Mouse (Mus musculus) lung, adult 18-20 months (tissue): Measurements from ENCODE around the gene Pdpr.
"Not testable (repeated sequence)": the region's sequence is repeated elsewhere in the genome, so short reads cannot be mapped to it uniquely, and the experiment has no call there.

Experiments
- DNase-seq, 2 experiments: peaks; one replicate each; pipeline ENCODE4 v3.0.0; 2022; ENCODE audit warnings: mixed read lengths in 2 of 2

Gene Pdpr

GRCm38 (mm10) chr8:111091706-111092105, 2.7 kb upstream of the Pdpr start:
- no peak for DNase-seq

GRCm38 (mm10) chr8:111092326-111092725, 2.1 kb upstream of the Pdpr start, which contains the start of gene Clec18a:
Clec18a (minus strand) TSS chr8:111092426.
- not testable (repeated sequence) for DNase-seq

DNA sequence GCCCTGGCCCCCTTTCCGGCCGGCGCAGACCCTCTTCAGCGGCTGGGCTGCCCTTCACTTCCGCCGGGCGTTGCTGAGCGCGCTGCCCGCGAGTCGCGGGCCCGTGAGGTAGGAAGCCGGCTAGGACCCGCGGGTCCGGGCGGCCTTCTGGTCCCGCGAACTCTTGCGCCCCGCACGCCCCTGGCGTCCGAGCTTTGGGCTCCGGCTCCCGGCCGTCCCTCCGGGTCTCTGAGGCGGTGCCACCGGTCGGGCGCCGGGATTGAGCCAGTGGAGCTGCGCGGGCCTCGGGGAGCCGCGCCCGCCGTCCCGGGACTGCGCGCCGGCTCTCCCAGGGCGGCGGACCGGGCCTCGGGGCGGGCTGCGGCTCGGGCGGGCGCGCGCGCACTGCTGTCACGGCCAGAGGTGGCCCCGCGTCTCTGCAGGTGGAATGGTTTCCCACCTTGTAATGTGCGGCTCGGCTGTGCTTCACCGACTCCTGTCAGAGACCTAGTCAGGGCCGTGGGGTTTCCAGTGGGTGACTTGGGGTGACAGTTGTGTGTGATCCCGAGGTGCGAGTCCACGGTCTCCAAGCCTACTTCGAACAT, 381 bp downstream of the Pdpr start:
- peak in 1 of 2 experiments; percentile 8 for DNase-seq

DNA sequence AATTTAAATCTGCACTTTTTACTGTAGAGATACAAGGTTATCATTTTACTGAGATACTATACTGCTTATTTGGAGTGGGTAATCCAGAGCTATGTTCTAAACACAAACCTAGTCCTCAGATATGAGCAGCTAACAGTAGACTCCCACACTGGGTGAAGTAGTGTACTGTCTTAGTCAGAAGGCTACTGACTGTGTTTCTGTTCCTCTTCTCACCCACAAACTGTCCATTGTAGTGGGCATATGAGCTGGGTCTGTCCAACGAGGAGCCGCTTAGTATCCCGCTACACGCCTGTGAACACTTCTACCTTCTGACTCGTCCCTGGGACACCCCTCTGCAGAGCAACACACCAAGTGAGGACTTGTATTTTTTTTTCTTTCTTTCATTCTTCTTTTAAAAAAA, 20.5 kb downstream of the Pdpr start:
- no peak for DNase-seq

DNA sequence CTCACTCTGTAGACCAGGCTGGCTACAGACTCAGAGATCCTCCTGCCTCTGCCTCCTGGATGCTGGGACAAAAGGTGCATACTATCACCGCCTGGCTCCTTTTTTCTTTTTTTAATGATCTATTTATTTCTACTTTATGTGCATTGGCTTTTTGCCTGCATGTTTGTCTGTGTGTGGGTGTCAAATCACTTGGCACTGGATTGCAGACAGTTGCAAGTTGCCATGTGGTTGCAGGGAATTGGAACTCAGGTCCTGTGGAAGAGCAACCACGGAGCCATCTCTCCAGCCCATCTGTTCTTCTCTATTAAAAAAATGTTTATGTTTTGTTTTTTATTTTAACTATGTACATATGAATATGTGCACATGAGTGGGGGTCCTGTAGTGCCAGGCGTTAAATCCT, 25.1 kb downstream of the Pdpr start:
- DNase-seq: no peak

GRCm38 (mm10) chr8:111130756-111131155, 36.3 kb downstream of the Pdpr start:
- DNase-seq: peak; percentile 14 to 46

DNA sequence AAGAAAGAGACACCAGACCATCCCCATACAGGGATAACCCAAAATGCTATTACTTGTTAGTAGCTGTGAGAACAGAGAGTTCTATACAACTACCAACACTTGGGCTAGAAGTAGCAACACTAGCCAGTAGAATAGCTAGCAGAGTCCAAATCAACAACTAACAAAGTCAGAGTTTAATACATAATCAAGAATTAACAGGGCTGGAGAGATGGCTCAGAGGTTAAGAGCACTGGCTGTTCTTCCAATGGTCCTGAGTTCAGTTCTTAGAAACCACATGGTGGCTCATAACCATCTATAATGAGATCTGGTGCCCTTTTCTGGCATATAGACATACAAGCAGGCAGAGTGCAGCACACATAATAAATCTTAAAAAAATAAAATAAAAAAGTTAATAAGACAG, 48.1 kb downstream of the Pdpr start:
- no peak for DNase-seq

DNA sequence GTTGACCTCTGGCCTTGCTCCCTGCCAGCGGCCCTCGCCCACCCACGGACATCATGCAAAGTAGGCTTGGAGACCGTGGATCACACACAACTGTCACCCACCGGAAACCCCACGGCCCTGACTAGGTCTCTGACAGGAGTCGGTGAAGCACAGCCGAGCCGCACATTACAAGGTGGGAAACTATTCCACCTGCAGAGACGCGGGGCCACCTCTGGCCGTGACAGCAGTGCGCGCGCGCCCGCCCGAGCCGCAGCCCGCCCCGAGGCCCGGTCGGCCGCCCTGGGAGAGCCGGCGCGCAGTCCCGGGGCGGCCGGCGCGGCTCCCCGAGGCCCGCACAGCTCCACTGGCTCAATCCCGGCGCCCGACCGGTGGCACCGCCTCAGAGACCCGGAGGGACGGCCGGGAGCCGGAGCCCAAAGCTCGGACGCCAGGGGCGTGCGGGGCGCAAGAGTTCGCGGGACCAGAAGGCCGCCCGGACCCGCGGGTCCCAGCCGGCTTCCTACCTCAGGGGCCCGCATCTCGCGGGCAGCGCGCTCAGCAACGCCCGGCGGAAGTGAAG, 50.5 kb downstream of the Pdpr start:
- peak; percentile 3 to 16 for DNase-seq

DNA sequence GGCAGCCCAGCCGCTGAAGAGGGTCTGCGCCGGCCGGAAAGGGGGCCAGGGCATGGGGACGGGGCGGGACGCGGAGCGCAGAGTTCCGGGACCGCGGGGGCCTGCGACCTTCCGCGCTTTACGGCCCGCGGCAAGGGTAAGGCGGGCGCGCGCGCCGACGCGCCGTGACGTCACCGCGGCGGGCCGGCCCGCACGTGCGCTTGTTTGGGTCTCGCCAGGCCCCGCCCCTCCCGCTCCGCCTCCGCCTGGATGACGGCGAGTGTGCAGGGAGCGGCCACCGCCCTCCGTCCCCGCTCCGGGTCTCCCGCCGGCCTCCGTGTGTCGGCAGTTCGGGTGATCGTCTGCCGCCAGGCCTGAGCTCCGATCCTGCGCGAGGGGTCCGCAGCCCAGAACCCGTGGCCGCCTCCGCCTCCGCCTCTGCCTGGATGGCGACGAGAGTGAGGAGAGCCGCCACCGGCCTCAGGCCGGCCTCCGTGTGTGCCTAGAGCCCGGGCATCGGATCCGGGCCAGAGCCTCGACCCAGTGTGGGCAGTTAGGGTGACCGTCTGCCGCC, 51.1 kb downstream of the Pdpr start:
- DNase-seq: peak; percentile 94 to 96

GRCm38 (mm10) chr8:111155721-111156436, 61.4 kb downstream of the Pdpr start:
- DNase-seq: no peak

GRCm38 (mm10) chr8:111157617-111158016, 63.2 kb downstream of the Pdpr start:
- DNase-seq: peak; percentile 38 to 39

- DNase-seq: no peak
Observed at GRCm38 (mm10) chr8:111171661-111172060, 77.2 kb downstream of the Pdpr start.

DNA sequence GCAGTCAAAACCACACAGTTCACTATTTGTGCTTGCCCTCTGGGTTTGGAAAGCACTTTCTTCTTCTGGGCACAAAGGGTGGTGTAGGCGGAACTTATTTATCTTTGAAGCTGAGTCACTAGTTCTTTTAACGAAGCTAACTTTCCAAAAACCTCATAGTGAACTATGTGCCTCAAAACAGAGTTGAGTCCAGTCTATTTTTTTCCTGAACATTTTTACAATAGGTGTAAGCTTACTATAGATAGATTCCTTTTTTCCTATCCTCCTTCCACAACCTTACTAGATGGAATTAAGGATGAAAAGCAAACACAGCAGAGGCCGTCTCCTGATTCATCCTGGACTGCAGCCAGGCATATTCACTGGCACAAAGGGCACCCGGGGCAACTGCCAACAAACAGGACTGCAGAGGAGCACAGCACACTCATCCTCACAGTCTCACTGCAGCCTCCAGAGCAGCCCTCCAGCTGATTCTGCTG, 91.1 kb downstream of the Pdpr start:
- peak; percentile 24 to 42 for DNase-seq
